Mouse (Mus musculus): ENCODE measurements around the gene Otulin.

GRCm38 (mm10) chr15:27633941-27634900 is 3.7 kb upstream of the Otulin start:
- TF ChIP-seq POLR2A (IDR thresholded peaks at IDR 0.05; ENCODE audit: borderline replicate concordance, low read depth, low read length), result no peak
- no peak for TF ChIP-seq CTCF (IDR thresholded peaks at IDR 0.05; ENCODE audit: low read depth, low read length)
